Mouse (Mus musculus): ENCODE results near the gene Gnpnat1. TPM values are rescaled to one million over a fixed set of nuclear protein-coding genes. Genes with fewer than 3 reads are reported as not detected.

The Gnpnat1 gene
- polyA plus RNA-seq, 1 experiment from 2014 or later: 31.0 TPM

DNA sequence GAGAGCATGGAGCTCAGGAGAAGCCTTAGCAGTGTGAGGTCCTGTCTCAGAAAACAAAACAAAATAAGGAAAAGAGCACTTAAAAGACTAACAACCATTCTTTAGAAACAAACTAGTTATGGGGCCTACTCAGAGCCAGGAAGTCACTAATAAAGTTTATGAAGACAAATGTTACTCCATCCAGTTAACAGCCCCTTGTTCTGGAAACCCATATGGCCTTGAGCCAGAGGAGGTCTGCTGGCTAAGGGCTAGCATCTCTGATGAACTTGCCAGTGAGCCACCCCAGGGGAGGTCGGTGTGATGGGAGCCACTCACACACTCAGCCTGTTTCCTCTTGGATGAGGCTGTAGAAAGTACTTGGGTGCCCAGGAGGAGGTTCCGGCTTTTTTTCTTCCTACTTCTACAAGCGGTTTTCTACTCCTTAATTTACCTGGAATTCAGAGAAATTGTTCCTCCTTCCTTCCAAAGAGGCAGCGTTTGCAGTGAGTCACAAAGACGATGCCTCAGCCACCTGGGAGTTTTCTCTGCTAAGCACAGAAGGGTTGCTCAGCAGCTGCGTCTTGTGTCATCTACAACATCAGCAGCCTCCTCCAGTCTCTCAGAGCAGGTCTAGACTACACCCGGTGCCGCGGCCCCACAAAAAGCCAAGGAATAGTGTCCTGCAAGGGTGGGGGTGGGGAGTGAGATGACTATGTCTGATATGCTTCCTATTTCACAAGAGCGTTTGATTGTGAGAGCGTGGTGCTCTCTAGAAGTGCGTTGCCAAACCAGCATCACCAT, 38.3 kb upstream of the Gnpnat1 start:
- Histone ChIP-seq H3K4me3 (ENCODE audit: low read depth, low read length) (no peak overlapping the region), H3K27ac (ENCODE audit: low read depth, low read length) (no peak overlapping the region), H3K9me3 (ENCODE audit: control insufficient read depth, low read length) (no peaks in the 10 kb centered on the region), H3K36me3 (ENCODE audit: control insufficient read depth, insufficient read depth, low read length) (no peaks in the 10 kb centered on the region), H3K4me2 (ENCODE audit: low read depth, low read length) (no peak overlapping the region), H3K27me3 (ENCODE audit: control insufficient read depth, insufficient read depth, low read length) (no peaks in the 10 kb centered on the region), H3K4me1 (ENCODE audit: control insufficient read depth, insufficient read depth, low read length) (no peaks in the 10 kb centered on the region), H3K9ac (replicated peaks; ENCODE audit: low read depth, low read length) (no peak overlapping the region)
- WGBS: 62% methylated on average over 12 of the region's 12 CpGs
- ATAC-seq (ENCODE audit: low read depth): no peak

- H3K27me3 ChIP-seq (ENCODE audit: control insufficient read depth, insufficient read depth, low read length): no peaks in the 10 kb centered on the region
- no peak overlapping the region for H3K4me3 ChIP-seq (ENCODE audit: low read depth, low read length)
- no peak overlapping the region for H3K4me2 ChIP-seq (ENCODE audit: low read depth, low read length)
- no peak overlapping the region for H3K9ac ChIP-seq (replicated peaks; ENCODE audit: low read depth, low read length)
- no peaks in the 10 kb centered on the region for H3K9me3 ChIP-seq (ENCODE audit: control insufficient read depth, low read length)
- H3K36me3 ChIP-seq (ENCODE audit: control insufficient read depth, insufficient read depth, low read length): no peaks in the 10 kb centered on the region
- no peak for ATAC-seq (ENCODE audit: low read depth)
- 80% methylated on average over 6 of the region's 6 CpGs for WGBS
- no peak overlapping the region for H3K27ac ChIP-seq (ENCODE audit: low read depth, low read length)
- H3K4me1 ChIP-seq (ENCODE audit: control insufficient read depth, insufficient read depth, low read length): no peaks in the 10 kb centered on the region
Measured at GRCm38 (mm10) chr14:45441291-45441690, 36.6 kb upstream of the Gnpnat1 start.

DNA sequence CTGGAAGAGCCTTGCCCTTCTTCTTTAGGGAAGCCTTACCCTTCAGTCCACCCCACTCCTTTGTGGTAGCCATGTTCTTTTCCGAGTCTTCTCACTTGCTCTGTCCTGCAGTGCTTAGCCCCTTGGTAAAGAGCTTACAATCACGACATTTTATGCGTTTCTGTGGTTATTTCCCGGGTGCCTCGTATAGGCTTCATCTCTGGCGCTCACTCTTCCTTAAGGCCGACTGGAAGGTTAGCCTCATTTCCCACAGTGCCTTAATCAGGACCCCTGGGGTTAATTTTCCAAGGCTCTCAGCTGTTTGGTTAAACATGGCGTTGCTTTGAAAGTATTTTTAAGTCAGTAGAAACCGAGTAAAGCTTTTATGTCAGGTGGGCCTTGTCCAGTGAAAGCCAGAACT, 34.7 kb upstream of the Gnpnat1 start:
- no peak for ATAC-seq (ENCODE audit: low read depth)
- Histone ChIP-seq H3K27me3 (ENCODE audit: control insufficient read depth, insufficient read depth, low read length) (no peaks in the 10 kb centered on the region), H3K4me2 (ENCODE audit: low read depth, low read length) (no peak overlapping the region), H3K4me3 (ENCODE audit: low read depth, low read length) (no peak overlapping the region), H3K4me1 (ENCODE audit: control insufficient read depth, insufficient read depth, low read length) (no peaks in the 10 kb centered on the region), H3K9me3 (ENCODE audit: control insufficient read depth, low read length) (no peaks in the 10 kb centered on the region), H3K36me3 (ENCODE audit: control insufficient read depth, insufficient read depth, low read length) (no peaks in the 10 kb centered on the region), H3K9ac (replicated peaks; ENCODE audit: low read depth, low read length) (no peak overlapping the region), H3K27ac (ENCODE audit: low read depth, low read length) (no peak overlapping the region)
- 65% methylated on average over 9 of the region's 9 CpGs for WGBS

GRCm38 (mm10) chr14:45438931-45439275, 34.2 kb upstream of the Gnpnat1 start:
- no peaks in the 10 kb centered on the region for H3K36me3 ChIP-seq (ENCODE audit: control insufficient read depth, insufficient read depth, low read length)
- WGBS: 50% methylated on average over 2 of the region's 2 CpGs
- H3K4me3 ChIP-seq (ENCODE audit: low read depth, low read length): no peak overlapping the region
- no peak for ATAC-seq (ENCODE audit: low read depth)
- H3K27ac ChIP-seq (ENCODE audit: low read depth, low read length): no peak overlapping the region
- no peaks in the 10 kb centered on the region for H3K4me1 ChIP-seq (ENCODE audit: control insufficient read depth, insufficient read depth, low read length)
- no peak overlapping the region for H3K9ac ChIP-seq (replicated peaks; ENCODE audit: low read depth, low read length)
- no peak overlapping the region for H3K4me2 ChIP-seq (ENCODE audit: low read depth, low read length)
- H3K9me3 ChIP-seq (ENCODE audit: control insufficient read depth, low read length): no peaks in the 10 kb centered on the region
- H3K27me3 ChIP-seq (ENCODE audit: control insufficient read depth, insufficient read depth, low read length): no peaks in the 10 kb centered on the region

DNA sequence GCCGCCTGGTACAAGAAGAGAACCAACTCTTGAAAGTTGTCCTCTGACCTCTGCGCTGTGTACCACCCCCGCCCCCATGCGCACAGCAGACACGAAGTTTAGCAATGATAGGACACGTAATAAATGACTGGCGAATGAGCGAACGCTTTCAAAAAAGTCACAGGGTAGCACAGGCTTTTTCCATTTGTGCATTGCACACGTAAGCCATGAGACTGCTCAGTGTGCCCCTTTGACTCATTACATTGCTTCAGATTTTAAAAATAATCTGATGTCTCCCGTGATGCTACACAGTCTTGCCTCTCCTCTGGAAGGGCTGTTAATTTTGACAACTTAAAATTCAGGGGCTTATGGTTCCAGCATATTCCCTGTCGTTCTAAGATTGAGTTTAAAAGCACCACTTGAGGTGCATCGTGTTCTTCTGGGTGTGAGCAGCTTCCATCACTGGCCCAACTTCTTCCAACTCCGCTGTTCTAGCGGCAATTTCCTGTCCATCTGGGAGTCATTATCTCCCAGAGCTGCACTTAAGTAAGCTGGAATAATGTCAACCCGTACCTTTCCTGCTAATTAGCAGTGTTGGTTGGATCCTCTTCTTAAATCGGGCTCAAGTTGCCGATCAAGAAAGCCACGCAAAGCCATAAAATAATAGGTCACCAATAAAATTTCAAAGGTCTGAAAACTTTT, 33.7 kb upstream of the Gnpnat1 start:
- H3K4me2 ChIP-seq (ENCODE audit: low read depth, low read length): no peak overlapping the region
- no peaks in the 10 kb centered on the region for H3K36me3 ChIP-seq (ENCODE audit: control insufficient read depth, insufficient read depth, low read length)
- no peaks in the 10 kb centered on the region for H3K9me3 ChIP-seq (ENCODE audit: control insufficient read depth, low read length)
- H3K27me3 ChIP-seq (ENCODE audit: control insufficient read depth, insufficient read depth, low read length): no peaks in the 10 kb centered on the region
- whole genome bisulfite sequencing: 55% methylated on average over 19 of the region's 19 CpGs
- no peak overlapping the region for H3K4me3 ChIP-seq (ENCODE audit: low read depth, low read length)
- H3K4me1 ChIP-seq (ENCODE audit: control insufficient read depth, insufficient read depth, low read length): no peaks in the 10 kb centered on the region
- no peak for ATAC-seq (ENCODE audit: low read depth)
- no peak overlapping the region for H3K9ac ChIP-seq (replicated peaks; ENCODE audit: low read depth, low read length)
- H3K27ac ChIP-seq (ENCODE audit: low read depth, low read length): no peak overlapping the region

DNA sequence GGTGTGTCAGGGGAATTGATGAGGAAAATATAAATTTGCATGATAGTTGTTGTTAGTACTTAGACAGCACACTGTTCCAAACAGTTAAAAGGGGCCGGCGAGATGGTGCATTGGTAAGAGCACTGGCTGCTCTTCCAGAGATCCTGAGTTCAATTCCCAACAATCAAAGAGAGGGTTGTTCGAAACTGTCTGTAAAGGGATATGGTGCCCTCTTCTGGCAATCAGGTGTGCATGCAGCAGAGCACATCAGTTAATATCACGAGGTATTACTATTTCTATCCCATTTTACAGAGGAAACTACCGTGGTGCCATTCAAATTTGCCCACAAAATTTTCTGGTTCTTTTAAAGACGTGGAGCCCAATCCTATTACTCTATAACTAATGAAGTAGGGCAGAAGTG, 29.5 kb upstream of the Gnpnat1 start:
- ATAC-seq (ENCODE audit: low read depth): no peak
- H3K27ac ChIP-seq (ENCODE audit: low read depth, low read length): no peak overlapping the region
- no peaks in the 10 kb centered on the region for H3K36me3 ChIP-seq (ENCODE audit: control insufficient read depth, insufficient read depth, low read length)
- 75% methylated on average over 6 of the region's 6 CpGs for WGBS
- H3K9me3 ChIP-seq (ENCODE audit: control insufficient read depth, low read length): no peaks in the 10 kb centered on the region; the same call in 1 of the 2 replicates
- H3K9ac ChIP-seq (replicated peaks; ENCODE audit: low read depth, low read length): no peak overlapping the region
- no peak overlapping the region for H3K4me3 ChIP-seq (ENCODE audit: low read depth, low read length)
- no peaks in the 10 kb centered on the region for H3K27me3 ChIP-seq (ENCODE audit: control insufficient read depth, insufficient read depth, low read length)
- H3K4me1 ChIP-seq (ENCODE audit: control insufficient read depth, insufficient read depth, low read length): no peaks in the 10 kb centered on the region
- H3K4me2 ChIP-seq (ENCODE audit: low read depth, low read length): no peak overlapping the region

- no peak overlapping the region for H3K4me2 ChIP-seq (ENCODE audit: low read depth, low read length)
- no peak for ATAC-seq (ENCODE audit: low read depth)
- WGBS: 71% methylated on average over 4 of the region's 4 CpGs
Measured at GRCm38 (mm10) chr14:45432003-45432402, 27.3 kb upstream of the Gnpnat1 start.

GRCm38 (mm10) chr14:45430066-45430842, 25.5 kb upstream of the Gnpnat1 start:
- Histone ChIP-seq H3K4me2 (ENCODE audit: low read depth, low read length) (no peak overlapping the region), H3K4me1 (ENCODE audit: control insufficient read depth, insufficient read depth, low read length) (no peaks in the 10 kb centered on the region), H3K4me3 (ENCODE audit: low read depth, low read length) (no peak overlapping the region), H3K9me3 (ENCODE audit: control insufficient read depth, low read length) (no peaks in the 10 kb centered on the region; the same call in 1 of the 2 replicates), H3K9ac (replicated peaks; ENCODE audit: low read depth, low read length) (no peak overlapping the region), H3K27me3 (ENCODE audit: control insufficient read depth, insufficient read depth, low read length) (no peaks in the 10 kb centered on the region), H3K27ac (ENCODE audit: low read depth, low read length) (no peak overlapping the region), H3K36me3 (ENCODE audit: control insufficient read depth, insufficient read depth, low read length) (no peaks in the 10 kb centered on the region)
- no peak for ATAC-seq (ENCODE audit: low read depth)
- 92% methylated on average over 13 of the region's 13 CpGs for WGBS

More at GRCm38 (mm10) chr14:45432003-45432402, 27.3 kb upstream of the Gnpnat1 start:
- Histone ChIP-seq H3K4me3 (ENCODE audit: low read depth, low read length) (no peak overlapping the region), H3K9me3 (ENCODE audit: control insufficient read depth, low read length) (no peaks in the 10 kb centered on the region; the same call in 1 of the 2 replicates), H3K27ac (ENCODE audit: low read depth, low read length) (no peak overlapping the region), H3K36me3 (ENCODE audit: control insufficient read depth, insufficient read depth, low read length) (no peaks in the 10 kb centered on the region), H3K4me1 (ENCODE audit: control insufficient read depth, insufficient read depth, low read length) (no peaks in the 10 kb centered on the region), H3K27me3 (ENCODE audit: control insufficient read depth, insufficient read depth, low read length) (no peaks in the 10 kb centered on the region), H3K9ac (replicated peaks; ENCODE audit: low read depth, low read length) (no peak overlapping the region)

DNA sequence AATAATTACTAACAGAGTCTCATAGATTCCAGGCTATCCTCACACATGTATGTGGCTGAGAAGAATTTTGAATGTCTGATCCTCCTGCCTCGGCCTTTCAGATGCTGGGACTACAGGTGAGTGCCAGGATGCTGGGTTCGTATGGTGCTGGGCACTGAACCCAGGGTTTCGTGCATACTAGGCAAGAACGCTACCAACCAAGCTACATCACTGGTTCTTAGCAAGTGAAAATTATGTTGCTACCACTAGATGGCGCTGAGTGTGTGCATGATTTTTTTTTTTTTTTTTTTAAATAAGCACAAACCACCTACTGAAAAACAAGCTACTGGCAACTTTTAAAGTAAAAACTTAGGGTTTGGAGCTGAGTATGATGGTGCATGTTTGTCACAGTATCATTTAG, 18.5 kb upstream of the Gnpnat1 start:
- ATAC-seq (ENCODE audit: low read depth): peak; percentile 88; the same call in 1 of the 2 replicates
- 14% methylated on average over 5 of the region's 5 CpGs for WGBS
- Histone ChIP-seq H3K4me1 (ENCODE audit: control insufficient read depth, insufficient read depth, low read length) (no peaks in the 10 kb centered on the region), H3K9ac (replicated peaks; ENCODE audit: low read depth, low read length) (no peak overlapping the region), H3K27ac (ENCODE audit: low read depth, low read length) (no peak overlapping the region), H3K4me2 (ENCODE audit: low read depth, low read length) (no peak overlapping the region), H3K36me3 (ENCODE audit: control insufficient read depth, insufficient read depth, low read length) (no peaks in the 10 kb centered on the region), H3K27me3 (ENCODE audit: control insufficient read depth, insufficient read depth, low read length) (no peaks in the 10 kb centered on the region), H3K9me3 (ENCODE audit: control insufficient read depth, low read length) (no peaks in the 10 kb centered on the region), H3K4me3 (ENCODE audit: low read depth, low read length) (no peak overlapping the region)

Data from neural tube, embryonic 14.5 days (tissue).